Mouse (Mus musculus) stomach, embryonic 16.5 days (tissue): ENCODE measurements around the gene Pip4k2a. TPM values are rescaled to one million over a fixed set of nuclear protein-coding genes. Genes with fewer than 3 reads are reported as not detected.

Experiments used
- ATAC-seq: fragments of 200-750 bp; cut with Nextera tagmentation; 2 replicates; pipeline ENCODE4 v1.8.0; 2017; ENCODE audit warnings: moderate number of reproducible peaks, moderate TSS enrichment; ENCODE audit not compliant: insufficient read depth, low FRiP score
- H3K27ac ChIP-seq: fragments of 300-500 bp; sonication (generic); 2 replicates; pipeline ENCODE4 v1.5.1; 2014; ENCODE audit warnings: low read length
- H3K27me3 ChIP-seq: fragments of 300-500 bp; sonication (generic); 2 replicates; pipeline ENCODE4 v1.6.1; 2014; ENCODE audit warnings: low read length, control low read depth, mixed read lengths; ENCODE audit not compliant: control insufficient read depth, insufficient read depth
- H3K36me3 ChIP-seq: fragments of 300-500 bp; sonication (generic); 2 replicates; pipeline ENCODE4 v1.6.1; 2014; ENCODE audit warnings: low read length; ENCODE audit not compliant: control insufficient read depth, insufficient read depth
- H3K4me1 ChIP-seq: fragments of 300-500 bp; sonication (generic); 2 replicates; pipeline ENCODE4 v1.6.1; 2014; ENCODE audit warnings: low read length, control low read depth, mixed read lengths; ENCODE audit not compliant: control insufficient read depth, insufficient read depth
- H3K4me2 ChIP-seq: fragments of 300-500 bp; sonication (generic); 2 replicates; pipeline ENCODE4 v1.6.1; 2014; ENCODE audit warnings: low read depth, low read length, mixed read lengths
- H3K4me3 ChIP-seq: fragments of 300-500 bp; sonication (generic); replicated peaks from 2 replicates; pipeline ENCODE4 v1.5.1; 2014; ENCODE audit warnings: mild to moderate bottlenecking, low read length
- H3K9ac ChIP-seq: fragments of 300-500 bp; sonication (generic); 2 replicates; pipeline ENCODE4 v1.6.1; 2014; ENCODE audit warnings: low read length
- H3K9me3 ChIP-seq: fragments of 300-500 bp; sonication (generic); replicated peaks from 2 replicates; pipeline ENCODE4 v1.6.1; 2016; ENCODE audit warnings: low read length, control low read depth; ENCODE audit not compliant: control insufficient read depth
- WGBS: fragments of 180-500 bp; shearing (Covaris S2); extraction: QIAGEN DNeasy Blood & Tissue Kit; methylation state at CpG from one replicate; pipeline ENCODE4 v1.1.7; 2014; 5-methylcytosine and 5-hydroxymethylcytosine counted together
- polyA plus RNA-seq: library from polyadenylated mRNA; unstranded; fragments of >200 nt; fragmentation: Nextera tagmentation; extraction: Ambion mirVana; gene quantifications from 2 replicates; pipeline ENCODE4 v1.2.1, GENCODE M21; 2015

Gene Pip4k2a
- polyA plus RNA-seq, 1 experiment from 2014 or later = 11.2 TPM

DNA sequence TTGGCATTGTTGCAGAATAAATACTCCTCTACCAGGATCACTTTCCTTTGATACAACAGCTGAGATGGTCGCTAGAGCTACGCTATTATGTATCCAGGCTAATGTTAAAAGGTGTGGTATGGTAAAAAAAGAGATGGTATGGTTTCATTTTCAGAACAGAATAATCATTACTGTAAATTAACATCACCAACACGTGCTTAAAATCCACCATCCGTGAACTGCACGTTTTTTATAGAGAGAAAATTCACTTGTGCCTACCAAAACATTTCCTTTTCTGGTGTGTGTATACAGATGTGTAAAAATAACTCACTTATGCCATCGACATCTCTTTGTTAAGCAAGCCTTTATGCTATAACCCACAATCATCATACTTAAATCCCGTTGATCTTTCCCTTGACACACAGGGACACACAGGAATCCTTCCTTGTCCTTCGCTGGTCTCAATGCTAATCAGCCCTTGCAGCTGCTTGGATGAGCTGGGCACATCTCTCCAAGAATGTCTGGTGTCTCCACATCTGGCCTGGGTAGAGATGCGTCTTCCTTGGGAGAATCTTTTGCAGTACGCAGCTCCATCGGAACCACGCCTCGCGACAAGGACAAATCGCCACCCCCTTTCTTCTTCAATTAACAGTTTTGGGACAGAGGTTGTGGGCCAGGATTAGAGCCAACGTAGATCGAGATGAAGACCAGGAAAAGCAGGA lies 198.5 kb downstream of the Pip4k2a start:
- Histone ChIP-seq H3K9me3 (no peaks in the 10 kb centered on the region), H3K27me3 (peaks cover 35% of the 10 kb centered on the region), H3K4me3 (peak overlapping the region; percentile 47), H3K4me2 (peak overlapping the region; percentile 57), H3K36me3 (no peaks in the 10 kb centered on the region), H3K4me1 (peaks cover 16% of the 10 kb centered on the region), H3K9ac (no peak overlapping the region), H3K27ac (no peak overlapping the region)
- no peak for ATAC-seq
- 19% methylated on average over 17 of the region's 17 CpGs for WGBS

DNA sequence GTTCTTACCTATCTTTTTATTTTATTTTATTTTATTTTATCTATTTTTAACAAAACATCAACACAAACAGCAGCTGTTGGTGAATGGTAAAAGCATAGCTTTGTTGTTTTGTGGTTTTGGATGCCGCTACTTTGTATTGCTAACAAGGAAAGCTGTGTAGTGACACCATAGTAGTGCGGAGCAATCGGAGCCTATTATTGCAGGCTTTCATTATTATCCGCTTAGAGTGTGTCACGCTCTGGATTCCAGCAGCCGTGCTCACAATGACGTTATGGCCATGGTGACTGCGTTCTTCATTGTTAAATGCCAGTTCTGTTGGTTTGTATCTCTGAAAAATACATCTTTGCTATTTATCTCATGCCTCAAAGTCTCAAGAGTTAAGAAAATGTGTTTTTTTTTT lies 200.2 kb downstream of the Pip4k2a start:
- peaks cover 16% of the 10 kb centered on the region for H3K4me1 ChIP-seq
- no peak overlapping the region for H3K4me2 ChIP-seq
- H3K27me3 ChIP-seq = peaks cover 35% of the 10 kb centered on the region
- WGBS = 78% methylated on average over 8 of the region's 8 CpGs
- H3K36me3 ChIP-seq = no peaks in the 10 kb centered on the region
- H3K9me3 ChIP-seq = no peaks in the 10 kb centered on the region
- H3K9ac ChIP-seq = no peak overlapping the region
- no peak overlapping the region for H3K27ac ChIP-seq
- H3K4me3 ChIP-seq = no peak overlapping the region
- no peak for ATAC-seq

DNA sequence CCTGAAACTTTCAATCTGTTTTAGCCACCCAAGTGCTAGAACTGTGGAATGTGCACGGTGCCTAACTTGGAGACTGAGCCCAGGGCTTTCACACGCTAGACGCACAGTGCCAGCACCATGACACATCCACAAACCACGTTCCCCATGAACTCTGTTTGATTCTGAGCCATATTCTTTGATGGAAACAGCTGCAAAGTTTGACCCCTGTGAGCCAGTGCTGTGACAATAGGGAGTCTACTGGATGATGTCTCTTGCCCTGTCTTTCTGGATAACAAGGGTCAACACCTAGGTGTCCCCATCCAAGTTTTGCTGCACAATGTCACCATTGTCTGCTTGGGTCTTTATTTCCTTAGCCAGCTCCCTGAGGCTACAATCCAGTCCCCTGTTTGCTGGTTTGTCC lies 203.7 kb downstream of the Pip4k2a start:
- no peak for ATAC-seq
- Histone ChIP-seq H3K4me3 (no peak overlapping the region), H3K4me1 (no peaks in the 10 kb centered on the region), H3K36me3 (no peaks in the 10 kb centered on the region), H3K4me2 (no peak overlapping the region), H3K27ac (no peak overlapping the region), H3K9ac (no peak overlapping the region), H3K9me3 (no peaks in the 10 kb centered on the region), H3K27me3 (peaks cover 9% of the 10 kb centered on the region)
- 78% methylated on average over 4 of the region's 4 CpGs for WGBS

Other genes starting within 250 kb of the Pip4k2a start
- gene 4930426L09Rik, start 217 bp upstream of the Pip4k2a start, polyA plus RNA-seq = 0.14 and 0.25 TPM in 2 replicates
- gene Armc3, start 201.2 kb upstream of the Pip4k2a start, polyA plus RNA-seq = 0.09 and 0.24 TPM in 2 replicates